ENCODE assay signal across 8 mouse cellular contexts in the genomic region with DNA sequence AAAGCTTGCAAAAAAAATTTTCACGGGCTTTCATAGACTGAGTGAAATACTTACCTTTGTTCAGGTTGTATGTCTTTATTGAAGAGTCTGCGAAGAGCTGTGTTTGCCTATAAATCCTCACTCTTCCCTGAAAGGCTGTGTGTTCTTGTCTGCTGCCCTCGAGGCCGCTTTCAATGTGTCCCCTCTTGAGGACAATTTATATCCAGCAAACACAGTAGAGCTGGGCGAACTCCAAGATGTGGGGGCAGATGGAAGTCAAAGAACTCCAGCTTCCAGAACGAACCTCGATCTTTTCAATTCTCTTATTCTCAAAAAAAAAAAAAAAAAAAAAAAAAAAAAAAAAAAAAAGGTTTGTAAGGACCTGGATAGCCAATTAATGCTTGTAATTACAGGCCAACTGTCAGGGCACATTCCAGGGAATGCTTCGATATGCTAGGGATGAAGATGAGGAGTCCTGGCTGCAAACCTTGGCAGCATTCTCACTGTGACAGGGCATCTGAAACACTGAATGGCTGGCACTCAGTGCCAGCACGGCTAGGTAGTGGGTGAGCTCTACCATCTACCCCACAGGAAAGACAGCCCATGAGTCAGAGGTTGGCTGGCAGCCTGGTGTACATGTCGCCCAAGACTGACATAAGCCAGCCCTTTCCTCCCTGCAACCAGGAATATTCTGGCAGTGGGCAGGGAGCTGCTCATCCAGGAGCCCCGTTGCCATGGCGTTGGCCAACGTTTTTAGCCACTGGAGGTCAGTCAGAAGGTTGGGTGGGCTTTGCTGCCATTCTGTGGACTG. TPM values are rescaled to one million over a fixed set of nuclear protein-coding genes. Genes with fewer than 3 reads are reported as not detected.
DNase-seq lines count a peak whose midpoint lies in the region; ATAC-seq and TF ChIP-seq lines count a peak whose summit lies in the region.

A gene (minus strand): TSS at position 340 of the 790 bp plus-strand sequence.

- WGBS in hindbrain, embryonic 14.5 days = 55% methylated on average over 13 of the region's 13 CpGs
- 51% methylated on average over 13 of the region's 13 CpGs for WGBS in stomach, postnatal 0 days

- no peak within 1 kb of the TSS for H3K4me2 ChIP-seq in hindbrain, embryonic 14.5 days (replicated peaks)
- H3K4me2 ChIP-seq in stomach, postnatal 0 days (replicated peaks; ENCODE audit: low read depth) = no peak within 1 kb of the TSS

- 0 out of 2 replicates have a peak, but pooled peaks cover 4% of the 10 kb centered on the region for H3K4me1 ChIP-seq in hindbrain, embryonic 14.5 days (replicated peaks; ENCODE audit: control insufficient read depth, insufficient read depth, low read length)
- no peaks in the 10 kb centered on the region for H3K4me1 ChIP-seq in stomach, postnatal 0 days (replicated peaks; ENCODE audit: control insufficient read depth, insufficient read depth)

- DNase-seq in frontal cortex, postnatal 10 days (ENCODE audit: low spot score in 2 of 2) = no peak
- DNase-seq in cerebellum, adult 9-10 months = peak; percentile 89
- DNase-seq in gastrocnemius, postnatal 10 days = peak; percentile 56
- peak; percentile 35 for DNase-seq in hindbrain, embryonic 14.5 days (ENCODE audit: low spot score)
- DNase-seq in stomach, postnatal 0 days (ENCODE audit: low spot score) = peak; percentile 22

- H3K9ac ChIP-seq in hindbrain, embryonic 14.5 days = no peak within 1 kb of the TSS
- no peak within 1 kb of the TSS for H3K9ac ChIP-seq in stomach, postnatal 0 days (ENCODE audit: low read length)

- H3K36me3 ChIP-seq in hindbrain, embryonic 14.5 days (replicated peaks; ENCODE audit: control insufficient read depth, insufficient read depth) = no peaks in the 10 kb centered on the region
- no peaks in the 10 kb centered on the region for H3K36me3 ChIP-seq in stomach, postnatal 0 days (ENCODE audit: control insufficient read depth, insufficient read depth, low read length)

- ATAC-seq in frontal cortex, adult (ENCODE audit: low TSS enrichment) = peak; percentile 93
- no peak for ATAC-seq in CD4-positive, CD25-positive, alpha-beta regulatory T cell, adult 4 months
- ATAC-seq in hindbrain, embryonic 14.5 days (ENCODE audit: low FRiP score) = peak; percentile 79; the same call in 1 of the 2 replicates
- ATAC-seq in megakaryocyte, adult 5-6 weeks (ENCODE audit: poor library complexity, severe bottlenecking) = no peak
- ATAC-seq in stomach, postnatal 0 days (ENCODE audit: low FRiP score, low TSS enrichment) = no peak

- TF ChIP-seq CTCF in stomach, postnatal 0 days (IDR thresholded peaks at IDR 0.05; ENCODE audit: low read depth) = no peak

- H3K9me3 ChIP-seq in hindbrain, embryonic 14.5 days (ENCODE audit: control insufficient read depth, low read length) = no peaks in the 10 kb centered on the region
- H3K9me3 ChIP-seq in stomach, postnatal 0 days (ENCODE audit: control insufficient read depth, low read length) = no peaks in the 10 kb centered on the region

- no peaks in the 10 kb centered on the region for H3K27me3 ChIP-seq in hindbrain, embryonic 14.5 days (ENCODE audit: control insufficient read depth, insufficient read depth, low read length)
- no peaks in the 10 kb centered on the region for H3K27me3 ChIP-seq in stomach, postnatal 0 days (ENCODE audit: control insufficient read depth, insufficient read depth, low read length)

- no peak within 1 kb of the TSS for H3K27ac ChIP-seq in hindbrain, embryonic 14.5 days
- no peak within 1 kb of the TSS for H3K27ac ChIP-seq in stomach, postnatal 0 days (replicated peaks)

- no peak within 1 kb of the TSS for H3K4me3 ChIP-seq in hindbrain, embryonic 14.5 days (replicated peaks; ENCODE audit: low read length)
- no peak within 1 kb of the TSS for H3K4me3 ChIP-seq in stomach, postnatal 0 days (ENCODE audit: low read depth, low read length)

- TF ChIP-seq EP300 in stomach, postnatal 0 days (optimal IDR thresholded peaks at IDR 0.05) = no peak

RNA-seq across cellular contexts. Expression of the gene that starts here (rescaled TPM):
- polyA plus RNA-seq in CD4-positive, CD25-positive, alpha-beta regulatory T cell, adult 4 months (2017; shearing (Covaris generic)) = 10 to 100 TPM; 61.6 to 72.5 TPM
- 10 to 100 TPM; 54.9 to 60.0 TPM for total RNA-seq in gastrocnemius, postnatal 10 days (2021)
- 26.9 and 27.5 TPM in 2 replicates for polyA plus RNA-seq in hindbrain, embryonic 14.5 days (2014; fragmentation: Nextera tagmentation; extraction: Ambion mirVana)
- 14.8 and 19.0 TPM in 2 replicates for total RNA-seq in megakaryocyte, adult 5-6 weeks (2015)
- total RNA-seq in megakaryocyte, adult 5-6 weeks (2017) = 13.3 and 19.4 TPM in 2 replicates
- polyA plus RNA-seq in stomach, postnatal 0 days (2015; fragmentation: Nextera tagmentation; extraction: Ambion mirVana) = 10.9 and 14.5 TPM in 2 replicates

Comparison
In these comparisons a context has a peak if more than half of its experiments do, and no peak if none do; other contexts are left out.
1. ATAC-seq: peak in frontal cortex, adult (single experiment) and hindbrain, embryonic 14.5 days (single experiment); none in CD4-positive, CD25-positive, alpha-beta regulatory T cell, adult 4 months (single experiment), megakaryocyte, adult 5-6 weeks (single experiment) and stomach, postnatal 0 days (single experiment).
2. DNase-seq: peak in cerebellum, adult 9-10 months (single experiment), gastrocnemius, postnatal 10 days (single experiment), hindbrain, embryonic 14.5 days (single experiment) and stomach, postnatal 0 days (single experiment); none in frontal cortex, postnatal 10 days (0 of 2).